Mouse (Mus musculus): Measurements from ENCODE around the gene Gm37240. TPM values are rescaled to one million over a fixed set of nuclear protein-coding genes. Genes with fewer than 3 reads are reported as not detected.

The Gm37240 gene
- polyA plus RNA-seq, 1 experiment from 2014 or later, result 2.2 TPM

- ATAC-seq (ENCODE audit: insufficient number of reproducible peaks, low FRiP score, low TSS enrichment, low read depth) (no peak), DNase-seq (ENCODE audit: low spot score) (no peak)
- Histone ChIP-seq H3K4me2 (ENCODE audit: low read depth, severe bottlenecking) (no peak overlapping the region), H3K9ac (ENCODE audit: low read length) (no peak overlapping the region), H3K4me3 (ENCODE audit: low read depth, low read length) (no peak overlapping the region), H3K36me3 (ENCODE audit: control insufficient read depth, insufficient read depth, low read length) (no peaks in the 10 kb centered on the region), H3K27ac (replicated peaks; ENCODE audit: low read depth, low read length) (no peak overlapping the region), H3K9me3 (ENCODE audit: control insufficient read depth, low read length) (no peaks in the 10 kb centered on the region), H3K4me1 (ENCODE audit: control insufficient read depth, insufficient read depth, low read length) (peaks cover 13% of the 10 kb centered on the region), H3K27me3 (ENCODE audit: control insufficient read depth, insufficient read depth, low read length) (no peaks in the 10 kb centered on the region)
- WGBS, result 71% methylated on average over 1 of the region's 1 CpGs
These were observed 41.0 kb downstream of the Gm37240 start for GRCm38 (mm10) chr3:85846316-85846715.

GRCm38 (mm10) chr3:85845341-85845740, 42.0 kb downstream of the Gm37240 start:
- WGBS, result 85% methylated on average over 6 of the region's 6 CpGs
- Histone ChIP-seq H3K36me3 (ENCODE audit: control insufficient read depth, insufficient read depth, low read length) (no peaks in the 10 kb centered on the region), H3K27ac (replicated peaks; ENCODE audit: low read depth, low read length) (no peak overlapping the region), H3K4me1 (ENCODE audit: control insufficient read depth, insufficient read depth, low read length) (peaks cover 13% of the 10 kb centered on the region), H3K4me3 (ENCODE audit: low read depth, low read length) (no peak overlapping the region), H3K27me3 (ENCODE audit: control insufficient read depth, insufficient read depth, low read length) (no peaks in the 10 kb centered on the region), H3K4me2 (ENCODE audit: low read depth, severe bottlenecking) (no peak overlapping the region), H3K9me3 (ENCODE audit: control insufficient read depth, low read length) (no peaks in the 10 kb centered on the region), H3K9ac (ENCODE audit: low read length) (no peak overlapping the region)
- DNase-seq (ENCODE audit: low spot score), result no peak
- ATAC-seq (ENCODE audit: insufficient number of reproducible peaks, low FRiP score, low TSS enrichment, low read depth), result no peak

GRCm38 (mm10) chr3:85842881-85843218, 44.5 kb downstream of the Gm37240 start:
- Histone ChIP-seq H3K4me1 (ENCODE audit: control insufficient read depth, insufficient read depth, low read length) (peaks cover 13% of the 10 kb centered on the region), H3K9ac (ENCODE audit: low read length) (peak overlapping the region; percentile 23; the same call in 1 of the 2 replicates), H3K4me3 (ENCODE audit: low read depth, low read length) (no peak overlapping the region), H3K9me3 (ENCODE audit: control insufficient read depth, low read length) (no peaks in the 10 kb centered on the region), H3K27me3 (ENCODE audit: control insufficient read depth, insufficient read depth, low read length) (no peaks in the 10 kb centered on the region), H3K4me2 (ENCODE audit: low read depth, severe bottlenecking) (no peak overlapping the region), H3K27ac (replicated peaks; ENCODE audit: low read depth, low read length) (0 out of 2 replicates have a peak overlapping the region, but pooled peaks have one; percentile 45), H3K36me3 (ENCODE audit: control insufficient read depth, insufficient read depth, low read length) (no peaks in the 10 kb centered on the region)
- DNase-seq (ENCODE audit: low spot score) (no peak), ATAC-seq (ENCODE audit: insufficient number of reproducible peaks, low FRiP score, low TSS enrichment, low read depth) (no peak)

GRCm38 (mm10) chr3:85842177-85842880, 45.0 kb downstream of the Gm37240 start:
- no peak overlapping the region for H3K4me3 ChIP-seq (ENCODE audit: low read depth, low read length)
- 33% methylated on average over 9 of the region's 9 CpGs for WGBS
- no peaks in the 10 kb centered on the region for H3K9me3 ChIP-seq (ENCODE audit: control insufficient read depth, low read length)
- peak overlapping the region; percentile 45 for H3K27ac ChIP-seq (replicated peaks; ENCODE audit: low read depth, low read length)
- ATAC-seq (ENCODE audit: insufficient number of reproducible peaks, low FRiP score, low TSS enrichment, low read depth) (no peak), DNase-seq (ENCODE audit: low spot score) (peak; percentile 36)
- H3K4me2 ChIP-seq (ENCODE audit: low read depth, severe bottlenecking), result no peak overlapping the region
- H3K36me3 ChIP-seq (ENCODE audit: control insufficient read depth, insufficient read depth, low read length), result no peaks in the 10 kb centered on the region
- H3K4me1 ChIP-seq (ENCODE audit: control insufficient read depth, insufficient read depth, low read length), result peaks cover 13% of the 10 kb centered on the region
- no peaks in the 10 kb centered on the region for H3K27me3 ChIP-seq (ENCODE audit: control insufficient read depth, insufficient read depth, low read length)
- H3K9ac ChIP-seq (ENCODE audit: low read length), result peak overlapping the region; percentile 23

- no peak for ATAC-seq (ENCODE audit: insufficient number of reproducible peaks, low FRiP score, low TSS enrichment, low read depth)
- Histone ChIP-seq H3K4me1 (ENCODE audit: control insufficient read depth, insufficient read depth, low read length) (peaks cover 13% of the 10 kb centered on the region), H3K36me3 (ENCODE audit: control insufficient read depth, insufficient read depth, low read length) (no peaks in the 10 kb centered on the region), H3K27ac (replicated peaks; ENCODE audit: low read depth, low read length) (peak overlapping the region; percentile 45; the same call in 1 of the 2 replicates), H3K4me3 (ENCODE audit: low read depth, low read length) (no peak overlapping the region), H3K9ac (ENCODE audit: low read length) (no peak overlapping the region), H3K27me3 (ENCODE audit: control insufficient read depth, insufficient read depth, low read length) (no peaks in the 10 kb centered on the region), H3K4me2 (ENCODE audit: low read depth, severe bottlenecking) (no peak overlapping the region), H3K9me3 (ENCODE audit: control insufficient read depth, low read length) (no peaks in the 10 kb centered on the region)
- WGBS, result 30% methylated on average over 2 of the region's 2 CpGs
- no peak for DNase-seq (ENCODE audit: low spot score)
These were observed 45.7 kb downstream of the Gm37240 start for GRCm38 (mm10) chr3:85841454-85842176.

- Histone ChIP-seq H3K4me1 (ENCODE audit: control insufficient read depth, insufficient read depth, low read length) (no peaks in the 10 kb centered on the region), H3K36me3 (ENCODE audit: control insufficient read depth, insufficient read depth, low read length) (no peaks in the 10 kb centered on the region), H3K27ac (replicated peaks; ENCODE audit: low read depth, low read length) (no peak overlapping the region), H3K4me3 (ENCODE audit: low read depth, low read length) (no peak overlapping the region), H3K9me3 (ENCODE audit: control insufficient read depth, low read length) (no peaks in the 10 kb centered on the region), H3K9ac (ENCODE audit: low read length) (no peak overlapping the region), H3K4me2 (ENCODE audit: low read depth, severe bottlenecking) (no peak overlapping the region), H3K27me3 (ENCODE audit: control insufficient read depth, insufficient read depth, low read length) (no peaks in the 10 kb centered on the region)
- DNase-seq (ENCODE audit: low spot score), result no peak
- 81% methylated on average over 1 of the region's 1 CpGs for WGBS
- ATAC-seq (ENCODE audit: insufficient number of reproducible peaks, low FRiP score, low TSS enrichment, low read depth), result no peak
These were observed 53.7 kb downstream of the Gm37240 start for GRCm38 (mm10) chr3:85833627-85834026.

- DNase-seq (ENCODE audit: low spot score), result no peak
- no peak overlapping the region for H3K4me3 ChIP-seq (ENCODE audit: low read depth, low read length)
These were observed 54.7 kb downstream of the Gm37240 start for GRCm38 (mm10) chr3:85832490-85833155.

GRCm38 (mm10) chr3:85831785-85832184, 55.5 kb downstream of the Gm37240 start:
- no peaks in the 10 kb centered on the region for H3K9me3 ChIP-seq (ENCODE audit: control insufficient read depth, low read length)
- H3K27me3 ChIP-seq (ENCODE audit: control insufficient read depth, insufficient read depth, low read length), result no peaks in the 10 kb centered on the region
- H3K9ac ChIP-seq (ENCODE audit: low read length), result no peak overlapping the region
- no peak overlapping the region for H3K4me2 ChIP-seq (ENCODE audit: low read depth, severe bottlenecking)
- H3K4me3 ChIP-seq (ENCODE audit: low read depth, low read length), result no peak overlapping the region
- DNase-seq (ENCODE audit: low spot score) (no peak), ATAC-seq (ENCODE audit: insufficient number of reproducible peaks, low FRiP score, low TSS enrichment, low read depth) (no peak)
- WGBS, result 93% methylated on average over 1 of the region's 1 CpGs
- H3K27ac ChIP-seq (replicated peaks; ENCODE audit: low read depth, low read length), result no peak overlapping the region
- H3K36me3 ChIP-seq (ENCODE audit: control insufficient read depth, insufficient read depth, low read length), result no peaks in the 10 kb centered on the region
- H3K4me1 ChIP-seq (ENCODE audit: control insufficient read depth, insufficient read depth, low read length), result no peaks in the 10 kb centered on the region

More at GRCm38 (mm10) chr3:85832490-85833155, 54.7 kb downstream of the Gm37240 start:
- no peak overlapping the region for H3K9ac ChIP-seq (ENCODE audit: low read length)
- 0 out of 2 replicates have a peak overlapping the region, but pooled peaks have one; percentile 14 for H3K27ac ChIP-seq (replicated peaks; ENCODE audit: low read depth, low read length)
- H3K4me2 ChIP-seq (ENCODE audit: low read depth, severe bottlenecking), result no peak overlapping the region
- no peaks in the 10 kb centered on the region for H3K27me3 ChIP-seq (ENCODE audit: control insufficient read depth, insufficient read depth, low read length)
- 71% methylated on average over 10 of the region's 10 CpGs for whole genome bisulfite sequencing
- no peaks in the 10 kb centered on the region for H3K9me3 ChIP-seq (ENCODE audit: control insufficient read depth, low read length)
- H3K36me3 ChIP-seq (ENCODE audit: control insufficient read depth, insufficient read depth, low read length), result no peaks in the 10 kb centered on the region
- ATAC-seq (ENCODE audit: insufficient number of reproducible peaks, low FRiP score, low TSS enrichment, low read depth), result no peak
- H3K4me1 ChIP-seq (ENCODE audit: control insufficient read depth, insufficient read depth, low read length), result no peaks in the 10 kb centered on the region

Data from limb, embryonic 11.5 days (tissue).